Mouse (Mus musculus) heart, embryonic 15.5 days (tissue): Measurements from ENCODE around the gene Smim14. TPM values are rescaled to one million over a fixed set of nuclear protein-coding genes. Genes with fewer than 3 reads are reported as not detected.

Experiments used
- ATAC-seq: fragments of 200-750 bp; cut with Nextera tagmentation; replicated peaks from 2 replicates; pipeline ENCODE4 v1.8.0; 2017; ENCODE audit warnings: low read depth, moderate TSS enrichment; ENCODE audit not compliant: insufficient number of reproducible peaks, insufficient read depth, low FRiP score
- H3K27ac ChIP-seq: fragments of 300-500 bp; sonication (generic); 2 replicates; pipeline ENCODE4 v1.5.1; 2015; ENCODE audit warnings: mild to moderate bottlenecking, inconsistent platforms
- H3K27me3 ChIP-seq: fragments of 300-500 bp; sonication (generic); 2 replicates; pipeline ENCODE4 v1.6.1; 2015; ENCODE audit warnings: inconsistent platforms
- H3K36me3 ChIP-seq: fragments of 300-500 bp; sonication (generic); 2 replicates; pipeline ENCODE4 v1.6.1; 2015; ENCODE audit warnings: mild to moderate bottlenecking, inconsistent platforms
- H3K4me1 ChIP-seq: fragments of 300-500 bp; sonication (generic); replicated peaks from 2 replicates; pipeline ENCODE4 v1.6.1; 2015; ENCODE audit warnings: inconsistent platforms
- H3K4me2 ChIP-seq: fragments of 300-500 bp; sonication (generic); 2 replicates; pipeline ENCODE4 v1.6.1; 2015; ENCODE audit warnings: inconsistent platforms, mild to moderate bottlenecking, moderate library complexity
- H3K4me3 ChIP-seq: fragments of 300-500 bp; sonication (generic); 2 replicates; pipeline ENCODE4 v1.5.1; 2015; ENCODE audit warnings: mild to moderate bottlenecking, inconsistent platforms
- H3K9ac ChIP-seq: fragments of 300-500 bp; sonication (generic); 2 replicates; pipeline ENCODE4 v1.6.1; 2015; ENCODE audit warnings: mild to moderate bottlenecking, inconsistent platforms
- H3K9me3 ChIP-seq: fragments of 300-500 bp; sonication (generic); replicated peaks from 2 replicates; pipeline ENCODE4 v1.6.1; 2016; ENCODE audit warnings: inconsistent platforms
- WGBS: fragments of 180-500 bp; shearing (Covaris S2); methylation state at CpG from one replicate; pipeline ENCODE4 v1.1.7; 2015; ENCODE audit warnings: mixed read lengths; 5-methylcytosine and 5-hydroxymethylcytosine counted together
- polyA plus RNA-seq: library from polyadenylated mRNA; unstranded; fragments of >200 nt; fragmentation: Nextera tagmentation; extraction: Ambion mirVana; gene quantifications from 2 replicates; pipeline ENCODE4 v1.2.1, GENCODE M21; 2015

Smim14 gene
- 112 and 113 TPM in 2 replicates for polyA plus RNA-seq

GRCm38 (mm10) chr5:65536751-65537419, at the start of gene Smim14, which contains the start of gene Ube2k:
Gene Smim14 (minus strand): TSS chr5:65537184.
Gene Ube2k (plus strand): TSS chr5:65537233.
- H3K4me3 ChIP-seq = peak within 1 kb of the TSS; percentile 93
- no peaks in the 10 kb centered on the region for H3K36me3 ChIP-seq
- peak within 1 kb of the TSS; percentile 96 for H3K9ac ChIP-seq
- no peaks in the 10 kb centered on the region for H3K9me3 ChIP-seq
- peak within 1 kb of the TSS; percentile 66 for H3K4me2 ChIP-seq
- WGBS = under 1% methylated on average over 62 of the region's 66 CpGs
- peak; percentile 99 for ATAC-seq
- H3K27ac ChIP-seq = peak within 1 kb of the TSS; percentile 99
- peaks cover 11% of the 10 kb centered on the region for H3K4me1 ChIP-seq
- no peaks in the 10 kb centered on the region for H3K27me3 ChIP-seq

GRCm38 (mm10) chr5:65586291-65586690, 49.3 kb upstream of the Smim14 start:
- no peak overlapping the region for H3K4me3 ChIP-seq
- no peak overlapping the region for H3K9ac ChIP-seq
- no peaks in the 10 kb centered on the region for H3K27me3 ChIP-seq
- WGBS = 79% methylated on average over 5 of the region's 5 CpGs
- H3K9me3 ChIP-seq = no peaks in the 10 kb centered on the region
- H3K4me1 ChIP-seq = no peaks in the 10 kb centered on the region
- ATAC-seq = no peak
- peaks cover 23% of the 10 kb centered on the region; the same call in 1 of the 2 replicates for H3K36me3 ChIP-seq
- H3K27ac ChIP-seq = no peak overlapping the region
- no peak overlapping the region for H3K4me2 ChIP-seq

- no peak overlapping the region for H3K4me3 ChIP-seq
- H3K36me3 ChIP-seq = peaks cover 9% of the 10 kb centered on the region; the same call in 1 of the 2 replicates
- no peak for ATAC-seq
- 67% methylated on average over 3 of the region's 3 CpGs for WGBS
- H3K9me3 ChIP-seq = no peaks in the 10 kb centered on the region
- no peak overlapping the region for H3K4me2 ChIP-seq
- H3K9ac ChIP-seq = no peak overlapping the region
- peaks cover 7% of the 10 kb centered on the region; the same call in 1 of the 2 replicates for H3K4me1 ChIP-seq
- no peaks in the 10 kb centered on the region for H3K27me3 ChIP-seq
- H3K27ac ChIP-seq = no peak overlapping the region
Measured at GRCm38 (mm10) chr5:65578545-65578944, 41.6 kb upstream of the Smim14 start.

GRCm38 (mm10) chr5:65575896-65576295, 38.9 kb upstream of the Smim14 start:
- Histone ChIP-seq H3K9ac (no peak overlapping the region), H3K27ac (no peak overlapping the region), H3K36me3 (no peaks in the 10 kb centered on the region; the same call in 1 of the 2 replicates), H3K4me3 (no peak overlapping the region), H3K4me1 (peaks cover 7% of the 10 kb centered on the region; the same call in 1 of the 2 replicates), H3K27me3 (no peaks in the 10 kb centered on the region), H3K9me3 (no peaks in the 10 kb centered on the region), H3K4me2 (no peak overlapping the region)
- 81% methylated on average over 2 of the region's 2 CpGs for WGBS
- no peak for ATAC-seq

GRCm38 (mm10) chr5:65574876-65575275, 37.9 kb upstream of the Smim14 start:
- Histone ChIP-seq H3K9me3 (no peaks in the 10 kb centered on the region), H3K27me3 (no peaks in the 10 kb centered on the region), H3K4me2 (no peak overlapping the region), H3K9ac (no peak overlapping the region), H3K4me3 (no peak overlapping the region), H3K27ac (no peak overlapping the region), H3K4me1 (peaks cover 7% of the 10 kb centered on the region; the same call in 1 of the 2 replicates), H3K36me3 (no peaks in the 10 kb centered on the region; the same call in 1 of the 2 replicates)
- ATAC-seq = no peak
- 74% methylated on average over 2 of the region's 2 CpGs for WGBS

GRCm38 (mm10) chr5:65565486-65565885, 28.5 kb upstream of the Smim14 start:
- WGBS = 77% methylated on average over 2 of the region's 2 CpGs
- Histone ChIP-seq H3K4me1 (peaks cover 9% of the 10 kb centered on the region), H3K27ac (no peak overlapping the region), H3K27me3 (no peaks in the 10 kb centered on the region), H3K36me3 (peaks cover 4% of the 10 kb centered on the region; the same call in 1 of the 2 replicates), H3K4me3 (no peak overlapping the region), H3K9ac (no peak overlapping the region), H3K9me3 (no peaks in the 10 kb centered on the region), H3K4me2 (no peak overlapping the region)
- no peak for ATAC-seq

- Histone ChIP-seq H3K4me3 (no peak overlapping the region), H3K4me2 (no peak overlapping the region)
- no peak for ATAC-seq
Measured at GRCm38 (mm10) chr5:65561125-65561893, 24.3 kb upstream of the Smim14 start.

GRCm38 (mm10) chr5:65557109-65557508, 20.1 kb upstream of the Smim14 start:
- H3K27ac ChIP-seq = no peak overlapping the region
- no peak for ATAC-seq

More at GRCm38 (mm10) chr5:65561125-65561893, 24.3 kb upstream of the Smim14 start:
- Histone ChIP-seq H3K36me3 (no peaks in the 10 kb centered on the region), H3K4me1 (peaks cover 9% of the 10 kb centered on the region), H3K9ac (no peak overlapping the region), H3K9me3 (no peaks in the 10 kb centered on the region), H3K27me3 (no peaks in the 10 kb centered on the region), H3K27ac (no peak overlapping the region)
- 41% methylated on average over 20 of the region's 20 CpGs for WGBS

GRCm38 (mm10) chr5:65549677-65550076, 12.7 kb upstream of the Smim14 start:
- Histone ChIP-seq H3K9me3 (no peaks in the 10 kb centered on the region), H3K4me2 (no peak overlapping the region), H3K27ac (no peak overlapping the region), H3K4me1 (peaks cover 6% of the 10 kb centered on the region), H3K4me3 (no peak overlapping the region), H3K36me3 (peaks cover 6% of the 10 kb centered on the region; the same call in 1 of the 2 replicates), H3K9ac (no peak overlapping the region), H3K27me3 (no peaks in the 10 kb centered on the region)
- WGBS = 88% methylated on average over 1 of the region's 1 CpGs
- ATAC-seq = no peak

More at GRCm38 (mm10) chr5:65557109-65557508, 20.1 kb upstream of the Smim14 start:
- no peak overlapping the region for H3K4me3 ChIP-seq
- peaks cover 7% of the 10 kb centered on the region for H3K4me1 ChIP-seq
- no peak overlapping the region for H3K4me2 ChIP-seq
- H3K9ac ChIP-seq = no peak overlapping the region
- H3K9me3 ChIP-seq = no peaks in the 10 kb centered on the region
- H3K27me3 ChIP-seq = no peaks in the 10 kb centered on the region
- H3K36me3 ChIP-seq = no peaks in the 10 kb centered on the region

GRCm38 (mm10) chr5:65544616-65545015, 7.6 kb upstream of the Smim14 start:
- Histone ChIP-seq H3K9me3 (no peaks in the 10 kb centered on the region), H3K27me3 (no peaks in the 10 kb centered on the region), H3K27ac (no peak overlapping the region), H3K4me3 (no peak overlapping the region), H3K4me2 (no peak overlapping the region), H3K9ac (no peak overlapping the region), H3K36me3 (peaks cover 6% of the 10 kb centered on the region; the same call in 1 of the 2 replicates), H3K4me1 (peaks cover 6% of the 10 kb centered on the region; the same call in 1 of the 2 replicates)
- 86% methylated on average over 2 of the region's 2 CpGs for WGBS
- ATAC-seq = no peak

- H3K4me1 ChIP-seq = peaks cover 12% of the 10 kb centered on the region
- H3K9me3 ChIP-seq = no peaks in the 10 kb centered on the region
- no peaks in the 10 kb centered on the region for H3K27me3 ChIP-seq
- no peak overlapping the region for H3K4me2 ChIP-seq
- H3K9ac ChIP-seq = no peak overlapping the region
- 84% methylated on average over 1 of the region's 1 CpGs for WGBS
- peaks cover 1% of the 10 kb centered on the region; the same call in 1 of the 2 replicates for H3K36me3 ChIP-seq
- no peak for ATAC-seq
- no peak overlapping the region for H3K4me3 ChIP-seq
- no peak overlapping the region for H3K27ac ChIP-seq
Measured at GRCm38 (mm10) chr5:65543491-65543890, 6.5 kb upstream of the Smim14 start.
